In genomic region chrX:169991128-169991873, GRCm38 (mm10) we compare ENCODE assay signal across 8 mouse cellular contexts. TPM values are rescaled to one million over a fixed set of nuclear protein-coding genes. Genes with fewer than 3 reads are reported as not detected.
A peak's percentile ranks its signal among the peaks of the same experiment; 100 is the strongest.
DNase-seq lines count a peak whose midpoint lies in the region; ATAC-seq lines count a peak whose summit lies in the region.
"Not testable (repeated sequence)": the region's sequence is repeated elsewhere in the genome, so short reads cannot be mapped to it uniquely, and the experiment has no call there.

No protein-coding gene starts in this region.

- H3K4me3 ChIP-seq in hindbrain, embryonic 14.5 days (replicated peaks; ENCODE audit: low read length) = peak overlapping the region; percentile 6; the same call in 1 of the 2 replicates

- H3K4me1 ChIP-seq in hindbrain, embryonic 14.5 days (replicated peaks; ENCODE audit: control insufficient read depth, insufficient read depth, low read length) = not testable (repeated sequence)

- peak; percentile 100 for DNase-seq in Muller cell, postnatal 12 days (ENCODE audit: inconsistent ontology term)
- DNase-seq in cerebellum, adult 9-11 months = peak; percentile 96
- DNase-seq in gastrocnemius, adult 18-20 months (ENCODE audit: low spot score) = peak; percentile 93
- not testable (repeated sequence) for DNase-seq in hindbrain, embryonic 14.5 days (ENCODE audit: low spot score)
- peak; percentile 77 to 100 for DNase-seq in layer of hippocampus, postnatal 25 days (ENCODE audit: extremely low spot score in 1 of 2, low spot score in 1 of 2)
- peak; percentile 98 for DNase-seq in lung, postnatal 10 days
- peak; percentile 98 for DNase-seq in ovary, postnatal 14 days (ENCODE audit: low spot score)
- peak; percentile 67 for DNase-seq in thymus, postnatal 0 days (ENCODE audit: low spot score)

- 0 out of 2 replicates have a peak overlapping the region, but pooled peaks have one; percentile 9 for H3K9ac ChIP-seq in hindbrain, embryonic 14.5 days

- 39% methylated on average over 28 of the region's 28 CpGs for WGBS in hindbrain, embryonic 14.5 days

- peak; percentile 71 for ATAC-seq in hindbrain, embryonic 14.5 days (ENCODE audit: low FRiP score)

- peak overlapping the region; percentile 55 for H3K27ac ChIP-seq in hindbrain, embryonic 14.5 days

- peaks cover 40% of the 10 kb centered on the region for H3K36me3 ChIP-seq in hindbrain, embryonic 14.5 days (replicated peaks; ENCODE audit: control insufficient read depth, insufficient read depth)

- H3K4me2 ChIP-seq in hindbrain, embryonic 14.5 days (replicated peaks) = peak overlapping the region; percentile 42

- H3K27me3 ChIP-seq in hindbrain, embryonic 14.5 days (ENCODE audit: control insufficient read depth, insufficient read depth, low read length) = not testable (repeated sequence)

- peaks cover 74% of the 10 kb centered on the region for H3K9me3 ChIP-seq in hindbrain, embryonic 14.5 days (ENCODE audit: control insufficient read depth, low read length)

RNA-seq across cellular contexts. Expression of gene Gm21887, which starts 18.2 kb away (rescaled TPM):
- 10 to 100 TPM; 18.0 to 35.3 TPM for total RNA-seq in gastrocnemius, adult 18-20 months (2021)
- polyA plus RNA-seq in hindbrain, embryonic 14.5 days (2014; fragmentation: Nextera tagmentation; extraction: Ambion mirVana) = 109 and 130 TPM in 2 replicates
- total RNA-seq in layer of hippocampus, postnatal 25 days (2021) = 100 to 1,000 TPM in 1 of 2 experiments, 10 to 100 TPM in 1; 65.7 to 260 TPM
- 166 and 243 TPM in 2 replicates for polyA plus RNA-seq in thymus, postnatal 0 days (2015; fragmentation: Nextera tagmentation; extraction: Ambion mirVana)
